Mouse (Mus musculus) forebrain, embryonic 11.5 days (tissue): ENCODE measurements around the gene Stc2. TPM values are rescaled to one million over a fixed set of nuclear protein-coding genes. Genes with fewer than 3 reads are reported as not detected.

Experiments used
- ATAC-seq: fragments of 200-750 bp; cut with Nextera tagmentation; replicated peaks from 2 replicates; pipeline ENCODE4 v1.8.0; 2017; ENCODE audit warnings: moderate TSS enrichment; ENCODE audit not compliant: low FRiP score
- DNase-seq: peaks from one replicate; pipeline ENCODE4 v3.0.0-alpha.2; 2017; ENCODE audit warnings: low spot score
- H3K27ac ChIP-seq: fragments of 300-500 bp; sonication (generic); 2 replicates; pipeline ENCODE4 v1.5.1; 2014; ENCODE audit warnings: low read depth, low read length
- H3K27me3 ChIP-seq: fragments of 300-500 bp; sonication (generic); 2 replicates; pipeline ENCODE4 v1.6.1; 2014; ENCODE audit warnings: mild to moderate bottlenecking, low read length, mixed read lengths; ENCODE audit not compliant: control insufficient read depth, insufficient read depth
- H3K36me3 ChIP-seq: fragments of 300-500 bp; sonication (generic); 2 replicates; pipeline ENCODE4 v1.6.1; 2014; ENCODE audit warnings: mild to moderate bottlenecking, low read length, moderate library complexity, mixed read lengths; ENCODE audit not compliant: control insufficient read depth, insufficient read depth
- H3K4me1 ChIP-seq: fragments of 300-500 bp; sonication (generic); replicated peaks from 2 replicates; pipeline ENCODE4 v1.6.1; 2014; ENCODE audit warnings: low read length, mixed read lengths; ENCODE audit not compliant: control insufficient read depth, insufficient read depth
- H3K4me2 ChIP-seq: fragments of 300-500 bp; sonication (generic); 2 replicates; pipeline ENCODE4 v1.6.1; 2014; ENCODE audit warnings: low read depth, mild to moderate bottlenecking, low read length, moderate library complexity, mixed read lengths; ENCODE audit not compliant: severe bottlenecking
- H3K4me3 ChIP-seq: fragments of 300-500 bp; sonication (generic); 2 replicates; pipeline ENCODE4 v1.5.1; 2014; ENCODE audit warnings: low read depth, low read length
- H3K9ac ChIP-seq: fragments of 300-500 bp; sonication (generic); 2 replicates; pipeline ENCODE4 v1.6.1; 2014; ENCODE audit warnings: low read length
- H3K9me3 ChIP-seq: fragments of 300-500 bp; sonication (generic); 2 replicates; pipeline ENCODE4 v1.6.1; 2016; ENCODE audit warnings: low read length, mixed read lengths; ENCODE audit not compliant: control insufficient read depth
- WGBS: fragments of 180-500 bp; shearing (Covaris S2); extraction: QIAGEN DNeasy Blood & Tissue Kit; methylation state at CpG from one replicate; pipeline ENCODE4 v1.1.7; 2014; 5-methylcytosine and 5-hydroxymethylcytosine counted together
- polyA plus RNA-seq: library from polyadenylated mRNA; unstranded; fragments of >200 nt; fragmentation: Nextera tagmentation; extraction: Ambion mirVana; gene quantifications from 2 replicates; pipeline ENCODE4 v1.2.1, GENCODE M21; 2014

Stc2 gene
- polyA plus RNA-seq, 1 experiment from 2014 or later = 2.5 TPM

DNA sequence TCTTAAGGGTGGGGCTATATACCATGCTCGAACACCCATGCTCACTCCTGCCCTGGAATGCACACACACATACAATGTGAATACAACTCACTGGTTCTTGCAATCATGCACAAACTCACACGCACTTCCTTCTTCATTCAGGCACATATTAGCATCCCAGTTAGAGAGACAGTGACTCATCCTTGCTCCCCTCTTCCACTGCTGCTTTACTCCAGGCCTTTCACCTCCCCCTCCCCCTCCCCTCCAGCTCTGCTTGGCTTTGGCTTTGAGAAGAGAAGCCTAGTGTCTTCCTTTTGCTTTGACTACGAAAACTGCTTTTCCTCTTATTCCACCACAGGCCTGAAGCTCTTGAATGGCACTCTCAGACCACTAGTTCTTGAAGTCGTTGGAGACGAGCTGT, 22.5 kb upstream of the Stc2 start:
- Histone ChIP-seq H3K4me1 (no peaks in the 10 kb centered on the region), H3K27ac (no peak overlapping the region), H3K4me3 (no peak overlapping the region), H3K36me3 (no peaks in the 10 kb centered on the region), H3K4me2 (no peak overlapping the region), H3K9me3 (no peaks in the 10 kb centered on the region), H3K27me3 (no peaks in the 10 kb centered on the region), H3K9ac (no peak overlapping the region)
- ATAC-seq (no peak), DNase-seq (no peak)
- 84% methylated on average over 5 of the region's 5 CpGs for WGBS

DNA sequence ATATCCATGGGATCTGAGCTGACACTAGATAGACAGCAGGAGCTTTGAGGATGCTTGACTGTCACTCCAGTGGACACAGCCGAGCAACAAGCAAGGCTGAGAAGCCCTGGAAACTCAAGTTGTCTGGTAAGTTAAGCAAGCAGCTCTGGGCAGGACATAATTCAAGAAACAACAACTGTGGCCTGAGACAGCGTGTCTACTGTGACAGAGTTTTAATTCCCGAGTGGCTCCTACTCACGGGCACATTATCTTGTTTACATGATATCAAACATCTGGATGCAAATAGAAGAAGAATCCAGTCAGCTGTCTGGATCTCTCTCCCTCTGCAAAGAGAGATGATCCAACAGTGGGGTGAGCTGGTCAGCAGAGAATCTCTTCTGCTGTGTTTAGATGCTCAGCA, 19.0 kb upstream of the Stc2 start:
- Histone ChIP-seq H3K4me2 (no peak overlapping the region), H3K9me3 (no peaks in the 10 kb centered on the region), H3K4me1 (no peaks in the 10 kb centered on the region), H3K9ac (no peak overlapping the region), H3K27ac (no peak overlapping the region), H3K27me3 (no peaks in the 10 kb centered on the region), H3K4me3 (no peak overlapping the region), H3K36me3 (no peaks in the 10 kb centered on the region)
- DNase-seq = no peak
- ATAC-seq = no peak
- WGBS = 83% methylated on average over 4 of the region's 4 CpGs

- no peak overlapping the region for H3K27ac ChIP-seq
- no peak overlapping the region for H3K9ac ChIP-seq
- H3K4me3 ChIP-seq = no peak overlapping the region
- ATAC-seq (no peak), DNase-seq (no peak)
- H3K4me1 ChIP-seq = no peaks in the 10 kb centered on the region
- H3K36me3 ChIP-seq = no peaks in the 10 kb centered on the region
- H3K4me2 ChIP-seq = no peak overlapping the region
- no peaks in the 10 kb centered on the region for H3K27me3 ChIP-seq
- 93% methylated on average over 5 of the region's 5 CpGs for WGBS
- no peaks in the 10 kb centered on the region for H3K9me3 ChIP-seq
Measured at GRCm38 (mm10) chr11:31387526-31387925, 17.7 kb upstream of the Stc2 start.

DNA sequence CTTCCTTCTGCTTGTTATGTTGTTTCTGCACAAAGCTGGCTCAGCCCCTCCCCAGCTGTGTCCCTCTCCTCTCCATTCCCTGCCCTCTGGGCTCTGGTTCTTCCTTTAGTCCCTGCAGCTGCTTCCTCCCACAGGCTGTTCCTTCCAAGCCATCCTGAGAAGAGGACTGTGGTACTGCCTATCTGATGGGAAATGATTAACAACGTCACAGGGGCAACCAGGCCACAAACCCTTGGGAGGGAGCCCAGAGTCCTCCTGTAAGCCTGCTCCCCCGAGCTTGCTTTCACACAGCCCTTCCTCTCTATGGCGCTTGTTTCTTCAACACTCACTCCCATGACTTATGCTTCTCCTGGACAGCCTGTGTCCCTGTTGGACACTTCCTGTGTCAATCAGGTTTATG, 16.7 kb upstream of the Stc2 start:
- Histone ChIP-seq H3K27me3 (no peaks in the 10 kb centered on the region), H3K9me3 (no peaks in the 10 kb centered on the region)
- DNase-seq = no peak

DNA sequence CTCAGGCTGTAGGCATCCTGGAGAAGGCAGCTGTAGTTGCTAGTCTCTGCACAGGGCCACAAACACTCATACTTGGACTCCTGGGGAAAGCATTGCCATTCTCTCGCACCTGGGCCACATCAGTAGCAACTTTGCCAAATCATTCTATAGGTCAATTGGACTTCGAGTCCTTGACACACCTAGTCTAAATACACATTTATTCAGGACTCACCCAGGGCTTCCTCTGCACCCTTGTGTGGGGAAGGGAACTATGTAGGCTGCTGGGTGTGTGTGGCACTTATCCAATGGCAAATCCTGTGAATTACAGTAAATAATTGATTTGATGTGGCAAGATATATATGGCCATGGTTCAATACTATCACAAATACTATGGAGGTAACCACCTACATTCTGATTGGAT, 14.1 kb upstream of the Stc2 start:
- ATAC-seq = no peak
- WGBS = 83% methylated on average over 2 of the region's 2 CpGs
- DNase-seq = no peak

More for the DNA sequence above, 16.7 kb upstream of the Stc2 start:
- WGBS = 83% methylated on average over 3 of the region's 3 CpGs
- Histone ChIP-seq H3K27ac (no peak overlapping the region), H3K36me3 (no peaks in the 10 kb centered on the region), H3K4me2 (no peak overlapping the region), H3K4me3 (no peak overlapping the region), H3K9ac (no peak overlapping the region), H3K4me1 (no peaks in the 10 kb centered on the region)
- ATAC-seq = no peak

GRCm38 (mm10) chr11:31382145-31382544, 12.3 kb upstream of the Stc2 start:
- H3K9me3 ChIP-seq = no peaks in the 10 kb centered on the region
- ATAC-seq (no peak), DNase-seq (no peak)
- H3K27me3 ChIP-seq = no peaks in the 10 kb centered on the region
- H3K4me2 ChIP-seq = no peak overlapping the region
- no peak overlapping the region for H3K9ac ChIP-seq
- no peak overlapping the region for H3K27ac ChIP-seq
- H3K4me3 ChIP-seq = no peak overlapping the region
- H3K36me3 ChIP-seq = no peaks in the 10 kb centered on the region
- no peaks in the 10 kb centered on the region for H3K4me1 ChIP-seq
- 81% methylated on average over 5 of the region's 5 CpGs for WGBS

More for the DNA sequence above, 14.1 kb upstream of the Stc2 start:
- Histone ChIP-seq H3K9ac (no peak overlapping the region), H3K27me3 (no peaks in the 10 kb centered on the region), H3K9me3 (no peaks in the 10 kb centered on the region), H3K36me3 (no peaks in the 10 kb centered on the region), H3K4me1 (no peaks in the 10 kb centered on the region), H3K4me3 (no peak overlapping the region), H3K27ac (no peak overlapping the region), H3K4me2 (no peak overlapping the region)

DNA sequence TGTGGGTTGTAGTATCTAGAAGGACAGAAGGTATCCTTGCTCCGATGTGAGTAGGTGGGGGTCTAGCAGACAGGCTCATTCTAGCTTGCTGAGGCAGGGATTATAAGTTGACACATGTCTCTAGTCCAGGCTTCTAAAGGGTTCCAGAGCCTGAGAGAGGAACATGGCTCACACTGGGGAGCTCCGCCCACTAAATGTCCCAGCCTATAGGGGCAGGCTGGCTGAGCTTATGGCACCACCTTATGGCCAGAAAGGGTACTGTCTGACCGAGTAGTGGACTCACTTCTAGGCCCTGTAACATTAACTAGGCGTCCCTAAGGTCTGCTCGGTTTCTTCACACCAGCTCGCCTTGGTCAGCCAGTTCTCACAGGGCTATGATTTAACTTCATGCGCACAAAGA, 3.6 kb upstream of the Stc2 start:
- no peak overlapping the region for H3K4me2 ChIP-seq
- peaks cover 8% of the 10 kb centered on the region; the same call in 1 of the 2 replicates for H3K4me1 ChIP-seq
- ATAC-seq = no peak
- H3K9me3 ChIP-seq = no peaks in the 10 kb centered on the region
- peaks cover 23% of the 10 kb centered on the region for H3K27me3 ChIP-seq
- no peak overlapping the region for H3K27ac ChIP-seq
- no peaks in the 10 kb centered on the region for H3K36me3 ChIP-seq
- H3K4me3 ChIP-seq = no peak overlapping the region
- WGBS = 70% methylated on average over 7 of the region's 7 CpGs
- no peak overlapping the region for H3K9ac ChIP-seq
- DNase-seq = peak; percentile 75

GRCm38 (mm10) chr11:31372206-31372605, 2.3 kb upstream of the Stc2 start:
- H3K27me3 ChIP-seq = peaks cover 23% of the 10 kb centered on the region
- no peak for DNase-seq
- H3K9me3 ChIP-seq = no peaks in the 10 kb centered on the region
- no peak overlapping the region for H3K9ac ChIP-seq
- H3K4me1 ChIP-seq = peaks cover 13% of the 10 kb centered on the region; the same call in 1 of the 2 replicates
- no peak overlapping the region for H3K27ac ChIP-seq
- WGBS = 80% methylated on average over 4 of the region's 4 CpGs
- no peak overlapping the region for H3K4me3 ChIP-seq
- no peak for ATAC-seq
- H3K36me3 ChIP-seq = no peaks in the 10 kb centered on the region
- no peak overlapping the region for H3K4me2 ChIP-seq

GRCm38 (mm10) chr11:31371256-31371838, 1.5 kb upstream of the Stc2 start:
- Histone ChIP-seq H3K4me3 (peak overlapping the region; percentile 53), H3K9me3 (no peaks in the 10 kb centered on the region), H3K4me2 (peak overlapping the region; percentile 90), H3K27me3 (peaks cover 23% of the 10 kb centered on the region), H3K27ac (no peak overlapping the region), H3K9ac (peak overlapping the region; percentile 27), H3K36me3 (no peaks in the 10 kb centered on the region), H3K4me1 (peaks cover 13% of the 10 kb centered on the region; the same call in 1 of the 2 replicates)
- 1% methylated on average over 39 of the region's 39 CpGs for WGBS
- ATAC-seq (no peak), DNase-seq (peak; percentile 64)
